Mouse (Mus musculus) neural tube, embryonic 13.5 days (tissue): ENCODE measurements at regions not wholly inside any gene's neighbourhood (a gene's known extent, or its start where the extent isn't known, plus 50 kb on each side); places are given as distances from the start of the nearest gene placed in this dataset.
A peak's percentile ranks its signal among the peaks of the same experiment; 100 is the strongest.

Source experiments
- ATAC-seq: fragments of 200-750 bp; cut with Nextera tagmentation; 2 replicates; pipeline ENCODE4 v1.8.0; 2017; ENCODE audit warnings: low read depth, mild to moderate bottlenecking, moderate TSS enrichment, moderate library complexity
- H3K27ac ChIP-seq: fragments of 300-500 bp; sonication (generic); replicated peaks from 2 replicates; pipeline ENCODE4 v1.5.1; 2015; ENCODE audit warnings: moderate library complexity, mild to moderate bottlenecking, inconsistent platforms
- H3K27me3 ChIP-seq: fragments of 300-500 bp; sonication (generic); 2 replicates; pipeline ENCODE4 v1.6.1; 2015; ENCODE audit warnings: mild to moderate bottlenecking, inconsistent platforms
- H3K36me3 ChIP-seq: fragments of 300-500 bp; sonication (generic); 2 replicates; pipeline ENCODE4 v1.6.1; 2015; ENCODE audit warnings: mild to moderate bottlenecking, inconsistent platforms
- H3K4me1 ChIP-seq: fragments of 300-500 bp; sonication (generic); replicated peaks from 2 replicates; pipeline ENCODE4 v1.6.1; 2015; ENCODE audit warnings: inconsistent platforms
- H3K4me2 ChIP-seq: fragments of 300-500 bp; sonication (generic); 2 replicates; pipeline ENCODE4 v1.6.1; 2015; ENCODE audit warnings: inconsistent platforms, mild to moderate bottlenecking, moderate library complexity
- H3K4me3 ChIP-seq: fragments of 300-500 bp; sonication (generic); 2 replicates; pipeline ENCODE4 v1.5.1; 2015; ENCODE audit warnings: mild to moderate bottlenecking, inconsistent platforms
- H3K9ac ChIP-seq: fragments of 300-500 bp; sonication (generic); 2 replicates; pipeline ENCODE4 v1.6.1; 2015; ENCODE audit warnings: moderate library complexity, mild to moderate bottlenecking, inconsistent platforms
- H3K9me3 ChIP-seq: fragments of 300-500 bp; sonication (generic); 2 replicates; pipeline ENCODE4 v1.6.1; 2016; ENCODE audit warnings: inconsistent platforms
- WGBS: fragments of 180-500 bp; shearing (Covaris S2); methylation state at CpG from one replicate; pipeline ENCODE4 v1.1.7; 2015; 5-methylcytosine and 5-hydroxymethylcytosine counted together

DNA sequence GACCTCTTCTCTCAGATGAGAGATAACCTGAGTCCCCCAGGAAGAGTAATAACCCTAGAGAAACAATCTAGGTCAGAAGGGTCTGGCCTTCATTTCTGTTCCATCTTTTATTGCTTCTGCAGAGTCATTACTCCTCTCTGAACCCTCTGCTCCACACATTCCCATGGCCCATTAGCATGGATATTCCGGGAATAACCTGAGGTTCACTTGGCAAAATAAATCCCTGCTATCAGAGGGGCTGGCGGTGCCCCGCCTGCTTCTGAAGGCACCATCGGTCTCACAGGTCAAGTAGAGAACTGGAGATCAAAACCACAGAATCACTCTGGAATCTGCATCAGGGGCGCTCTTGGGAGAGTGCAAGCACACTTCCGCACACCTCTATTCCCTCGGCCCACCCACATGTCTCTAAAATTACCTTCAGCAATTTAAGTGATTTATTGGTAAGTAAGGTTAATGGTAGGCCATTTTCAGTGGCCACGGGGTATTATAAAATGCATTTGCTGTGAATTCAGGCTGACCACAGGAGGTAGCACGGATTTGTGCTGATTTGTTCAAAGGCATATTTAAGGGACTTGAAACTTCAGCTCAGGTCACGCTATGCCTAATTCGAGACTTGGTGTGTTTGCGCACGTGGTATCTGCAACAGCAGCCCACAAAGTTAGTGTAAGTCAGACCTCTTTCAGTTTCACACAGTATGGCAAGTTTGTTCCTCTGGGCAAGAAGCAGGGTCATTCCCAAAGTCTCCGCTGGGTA is 243.4 kb upstream of the Adcy2 start:
- H3K9ac ChIP-seq = no peak overlapping the region
- WGBS = 41% methylated on average over 14 of the region's 14 CpGs
- H3K36me3 ChIP-seq = no peaks in the 10 kb centered on the region
- H3K9me3 ChIP-seq = no peaks in the 10 kb centered on the region
- H3K4me1 ChIP-seq = peaks cover 7% of the 10 kb centered on the region; the same call in 1 of the 2 replicates
- peak; percentile 32; the same call in 1 of the 2 replicates for ATAC-seq
- no peaks in the 10 kb centered on the region for H3K27me3 ChIP-seq
- H3K27ac ChIP-seq = no peak overlapping the region
- no peak overlapping the region for H3K4me2 ChIP-seq
- no peak overlapping the region for H3K4me3 ChIP-seq

DNA sequence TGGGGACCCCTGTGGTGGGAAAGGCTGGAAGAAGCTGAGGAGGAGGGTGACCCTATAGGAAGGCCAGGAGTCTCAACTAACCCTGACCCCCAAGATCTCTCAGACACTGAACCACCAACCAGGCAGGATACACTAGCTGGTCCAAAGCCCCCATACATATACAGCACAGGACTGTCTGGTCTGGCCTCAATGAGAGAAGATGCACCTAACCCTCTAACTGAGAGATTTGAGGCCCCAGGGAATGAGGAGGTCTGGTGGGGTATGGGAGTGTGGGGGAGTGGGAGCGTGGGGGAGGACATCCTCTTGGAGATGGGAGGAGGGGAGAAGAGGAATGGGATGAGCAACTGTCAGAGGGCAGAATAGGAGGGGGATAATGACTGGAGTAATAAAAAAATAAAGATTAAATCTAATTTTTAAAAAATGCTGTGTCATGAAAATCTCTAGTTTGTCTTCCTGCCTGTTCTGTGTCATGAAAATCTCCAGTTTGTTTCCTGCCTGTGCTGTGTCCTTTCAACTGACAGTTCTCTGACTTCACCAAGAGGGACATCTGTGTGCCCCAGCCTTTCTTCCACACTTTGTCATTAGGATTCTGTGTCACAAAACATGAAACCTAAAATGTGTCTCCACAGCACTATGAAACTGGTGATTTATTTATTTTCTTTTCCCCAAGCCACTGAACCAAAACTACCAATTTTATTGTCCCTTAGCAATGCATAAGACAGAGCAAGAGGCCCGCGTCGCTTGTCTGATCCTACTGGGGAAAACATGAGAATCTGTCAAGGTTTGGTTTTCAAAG is 251.2 kb upstream of the Adcy2 start:
- no peak overlapping the region for H3K4me2 ChIP-seq
- no peaks in the 10 kb centered on the region for H3K36me3 ChIP-seq
- no peaks in the 10 kb centered on the region for H3K27me3 ChIP-seq
- H3K9me3 ChIP-seq = no peaks in the 10 kb centered on the region
- peak overlapping the region; percentile 42; the same call in 1 of the 2 replicates for H3K27ac ChIP-seq
- WGBS = 57% methylated on average over 4 of the region's 4 CpGs
- no peak overlapping the region for H3K4me3 ChIP-seq
- no peak for ATAC-seq
- H3K9ac ChIP-seq = no peak overlapping the region
- H3K4me1 ChIP-seq = peaks cover 29% of the 10 kb centered on the region

DNA sequence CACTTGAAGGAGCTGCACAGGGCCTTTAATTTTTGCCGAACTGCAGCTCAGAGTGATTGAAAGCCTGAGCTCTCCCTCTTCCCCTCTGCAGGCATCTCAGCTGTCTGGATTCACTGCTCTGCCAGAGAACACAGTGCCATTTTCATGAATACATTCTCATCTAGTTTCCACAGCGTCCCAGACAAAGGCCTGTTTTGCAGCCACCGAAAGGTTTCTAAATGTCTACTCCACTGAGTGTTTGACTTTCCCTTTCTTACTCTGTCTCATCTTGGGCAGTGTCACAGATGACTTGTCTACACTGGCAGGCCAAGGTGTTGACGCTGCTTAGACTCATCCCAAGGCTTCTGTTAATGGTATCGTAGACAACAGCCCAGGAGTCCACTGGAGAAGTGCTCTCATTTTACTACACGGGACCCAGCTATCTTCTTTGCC is 251.8 kb upstream of the Adcy2 start:
- ATAC-seq = 0 out of 2 replicates have a peak, but pooled peaks have one; percentile 21
- Histone ChIP-seq H3K9me3 (no peaks in the 10 kb centered on the region), H3K36me3 (no peaks in the 10 kb centered on the region), H3K9ac (no peak overlapping the region), H3K4me1 (peaks cover 29% of the 10 kb centered on the region), H3K27me3 (no peaks in the 10 kb centered on the region), H3K4me3 (no peak overlapping the region), H3K4me2 (no peak overlapping the region), H3K27ac (peak overlapping the region; percentile 42; the same call in 1 of the 2 replicates)
- 66% methylated on average over 6 of the region's 6 CpGs for WGBS

DNA sequence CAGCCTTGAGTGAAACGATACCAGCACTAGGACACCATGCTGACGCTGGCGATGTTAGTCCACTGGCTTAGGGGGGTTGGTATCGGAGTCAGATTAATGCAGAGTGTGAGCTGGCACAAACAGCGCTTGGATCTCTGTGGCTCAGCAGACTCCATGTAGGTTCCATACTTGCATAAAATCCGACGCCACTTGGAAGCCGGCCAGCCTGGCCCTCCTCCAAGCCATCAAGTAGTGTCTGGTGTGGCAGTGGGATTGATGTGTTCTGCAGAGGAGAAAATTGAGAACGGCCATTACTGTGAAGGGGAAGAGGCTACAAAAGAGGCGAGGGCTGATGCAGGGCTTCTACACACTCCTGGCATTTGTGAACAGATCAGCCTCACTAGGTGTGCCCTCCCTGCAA is 253.0 kb upstream of the Adcy2 start:
- ATAC-seq = peak; percentile 83
- H3K4me3 ChIP-seq = no peak overlapping the region
- WGBS = 47% methylated on average over 10 of the region's 10 CpGs
- peaks cover 6% of the 10 kb centered on the region; the same call in 1 of the 2 replicates for H3K9me3 ChIP-seq
- no peak overlapping the region for H3K9ac ChIP-seq
- peaks cover 29% of the 10 kb centered on the region for H3K4me1 ChIP-seq
- H3K4me2 ChIP-seq = no peak overlapping the region
- H3K27me3 ChIP-seq = no peaks in the 10 kb centered on the region
- H3K36me3 ChIP-seq = no peaks in the 10 kb centered on the region
- peak overlapping the region; percentile 64 for H3K27ac ChIP-seq

DNA sequence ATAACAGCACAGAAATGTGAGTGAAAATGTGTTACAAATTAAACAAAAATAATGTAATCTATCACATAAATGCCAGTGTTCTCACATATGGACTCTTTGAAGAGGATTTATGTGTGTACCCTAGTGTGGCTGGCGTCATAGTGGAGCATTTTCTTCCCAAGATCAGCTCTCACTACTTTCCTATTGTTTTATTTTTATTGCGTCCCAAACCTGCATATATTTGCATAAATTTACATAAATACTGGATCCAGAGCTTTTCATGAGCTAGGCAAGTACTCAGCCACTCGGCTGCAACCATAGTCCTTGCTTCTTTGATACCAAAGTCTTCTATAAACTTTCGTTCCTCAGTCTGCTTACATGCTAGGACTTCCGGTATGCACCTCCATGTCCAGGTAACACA is 261.1 kb upstream of the Adcy2 start:
- Histone ChIP-seq H3K27me3 (no peaks in the 10 kb centered on the region), H3K4me1 (peaks cover 18% of the 10 kb centered on the region), H3K36me3 (no peaks in the 10 kb centered on the region), H3K9ac (no peak overlapping the region), H3K9me3 (peaks cover 14% of the 10 kb centered on the region; the same call in 1 of the 2 replicates), H3K4me3 (no peak overlapping the region), H3K27ac (peak overlapping the region; percentile 62; the same call in 1 of the 2 replicates), H3K4me2 (no peak overlapping the region)
- ATAC-seq = peak; percentile 52
- 39% methylated on average over 5 of the region's 5 CpGs for WGBS

DNA sequence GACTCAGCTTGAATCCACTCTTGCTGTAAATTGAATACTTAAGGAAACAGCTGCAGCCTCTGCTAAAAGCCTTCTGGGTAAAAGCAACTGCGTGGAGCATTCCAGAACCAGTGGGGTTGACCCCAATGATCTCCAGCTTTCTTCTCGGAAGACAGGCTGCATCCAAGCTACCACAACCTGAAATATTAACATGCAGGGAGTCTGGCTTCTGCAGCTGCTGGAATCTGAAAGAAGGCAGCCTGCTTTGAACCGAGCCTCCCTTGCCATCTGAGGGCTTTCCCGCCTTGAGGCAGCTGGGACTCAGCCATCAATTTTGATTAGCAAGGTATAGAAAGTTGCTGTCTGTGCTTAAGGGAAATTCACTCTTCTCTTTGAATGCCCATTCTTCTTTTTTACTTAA is 261.6 kb upstream of the Adcy2 start:
- Histone ChIP-seq H3K4me1 (peaks cover 18% of the 10 kb centered on the region), H3K27me3 (no peaks in the 10 kb centered on the region), H3K4me2 (no peak overlapping the region), H3K36me3 (no peaks in the 10 kb centered on the region), H3K9ac (no peak overlapping the region), H3K4me3 (no peak overlapping the region), H3K27ac (peak overlapping the region; percentile 62), H3K9me3 (peaks cover 14% of the 10 kb centered on the region; the same call in 1 of the 2 replicates)
- ATAC-seq = no peak
- WGBS = 25% methylated on average over 4 of the region's 4 CpGs

DNA sequence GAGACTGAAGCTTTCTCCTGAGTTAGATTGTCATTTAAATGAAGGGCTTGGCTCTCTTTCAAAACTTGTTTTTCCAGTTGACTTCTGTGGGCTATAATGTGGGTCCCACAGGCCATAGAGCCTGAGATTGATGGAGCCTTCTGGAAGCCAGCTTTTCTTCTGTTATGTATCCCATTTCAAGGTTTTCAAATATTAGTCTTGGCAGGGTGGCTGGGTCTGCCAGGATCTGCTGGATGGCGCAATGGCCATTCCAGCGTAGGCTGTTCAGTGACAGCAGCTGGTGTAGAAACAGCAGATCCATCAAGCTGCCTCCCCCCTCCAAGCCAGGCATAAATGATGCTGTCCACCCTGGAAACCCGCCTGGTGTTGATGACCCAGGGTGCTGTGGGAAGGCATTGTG is 264.4 kb upstream of the Adcy2 start:
- peak overlapping the region; percentile 49; the same call in 1 of the 2 replicates for H3K27ac ChIP-seq
- peaks cover 18% of the 10 kb centered on the region for H3K4me1 ChIP-seq
- peak; percentile 86 for ATAC-seq
- H3K36me3 ChIP-seq = no peaks in the 10 kb centered on the region
- no peak overlapping the region for H3K4me2 ChIP-seq
- H3K27me3 ChIP-seq = no peaks in the 10 kb centered on the region
- no peak overlapping the region for H3K9ac ChIP-seq
- 33% methylated on average over 3 of the region's 3 CpGs for WGBS
- H3K9me3 ChIP-seq = no peaks in the 10 kb centered on the region
- H3K4me3 ChIP-seq = no peak overlapping the region

DNA sequence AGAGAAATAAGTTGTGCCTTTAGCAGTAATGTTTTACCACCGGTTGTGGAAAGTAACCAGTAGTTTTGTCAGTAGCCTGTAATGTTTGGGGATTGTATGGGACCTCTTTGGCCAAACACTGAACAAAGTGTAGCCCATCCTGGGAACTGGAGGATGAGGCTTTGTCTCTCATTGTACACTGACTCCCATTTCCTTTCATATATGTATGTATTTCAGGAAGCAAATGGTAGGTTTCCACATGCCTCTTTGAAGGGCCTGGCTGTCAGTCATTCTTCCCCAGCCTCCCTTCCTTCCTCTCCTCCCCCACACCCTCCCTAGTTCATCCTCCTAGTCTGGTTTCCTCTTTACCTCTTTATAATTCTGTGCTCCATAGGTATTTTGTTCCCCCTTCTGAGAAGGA is 266.7 kb upstream of the Adcy2 start:
- no peak overlapping the region for H3K4me3 ChIP-seq
- no peak overlapping the region for H3K9ac ChIP-seq
- no peak overlapping the region for H3K4me2 ChIP-seq
- H3K9me3 ChIP-seq = no peaks in the 10 kb centered on the region
- H3K27ac ChIP-seq = no peak overlapping the region
- H3K4me1 ChIP-seq = peaks cover 11% of the 10 kb centered on the region; the same call in 1 of the 2 replicates
- 69% methylated on average over 1 of the region's 1 CpGs for WGBS
- no peaks in the 10 kb centered on the region for H3K27me3 ChIP-seq
- no peaks in the 10 kb centered on the region for H3K36me3 ChIP-seq
- no peak for ATAC-seq

DNA sequence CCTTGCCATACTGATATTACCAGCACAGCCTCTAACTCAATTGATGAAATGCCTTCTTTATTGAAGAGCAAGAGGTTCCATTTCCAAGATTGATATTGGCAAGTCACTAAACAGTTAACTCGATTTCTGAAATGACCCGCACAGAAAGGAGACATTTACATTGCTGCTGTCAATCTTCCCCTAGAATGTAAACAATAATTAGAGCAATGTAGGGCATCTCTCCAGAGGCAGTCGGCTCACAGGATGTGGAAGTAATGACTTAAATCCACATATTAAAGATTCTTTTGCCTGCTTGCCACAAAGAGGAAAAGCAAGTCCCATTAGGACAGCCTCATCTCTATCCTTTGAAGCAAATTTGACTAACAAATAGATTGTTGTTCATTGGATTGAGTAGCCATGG is 261.0 kb upstream of the Nsun2 start:
- Histone ChIP-seq H3K4me2 (no peak overlapping the region), H3K36me3 (no peaks in the 10 kb centered on the region), H3K4me1 (no peaks in the 10 kb centered on the region), H3K4me3 (no peak overlapping the region), H3K27me3 (no peaks in the 10 kb centered on the region), H3K9me3 (no peaks in the 10 kb centered on the region), H3K27ac (no peak overlapping the region), H3K9ac (no peak overlapping the region)
- WGBS = 52% methylated on average over 3 of the region's 3 CpGs
- ATAC-seq = no peak

DNA sequence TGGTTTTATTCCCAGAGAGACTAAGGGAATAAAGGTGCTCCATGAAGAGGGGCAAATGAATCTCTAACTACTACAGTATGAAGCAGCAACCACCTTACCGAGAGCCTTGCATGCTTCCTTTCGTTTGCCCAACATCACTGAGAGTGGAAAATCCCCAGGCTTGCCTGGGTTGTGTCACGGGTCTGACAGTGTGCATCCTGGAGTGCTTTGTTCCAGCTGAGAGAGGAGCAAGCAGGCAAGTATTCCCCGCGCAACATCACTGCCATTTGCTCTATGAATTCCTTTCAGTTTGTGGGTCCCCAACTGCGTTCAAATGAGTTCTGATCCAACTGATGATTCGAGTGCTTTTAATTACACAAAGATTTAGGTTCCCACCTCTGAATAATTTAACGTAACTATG is 253.9 kb upstream of the Nsun2 start:
- Histone ChIP-seq H3K4me2 (no peak overlapping the region), H3K9ac (no peak overlapping the region), H3K4me1 (peaks cover 2% of the 10 kb centered on the region; the same call in 1 of the 2 replicates), H3K4me3 (no peak overlapping the region), H3K9me3 (no peaks in the 10 kb centered on the region), H3K36me3 (no peaks in the 10 kb centered on the region), H3K27me3 (no peaks in the 10 kb centered on the region), H3K27ac (no peak overlapping the region)
- peak; percentile 63 for ATAC-seq
- 70% methylated on average over 8 of the region's 8 CpGs for WGBS

DNA sequence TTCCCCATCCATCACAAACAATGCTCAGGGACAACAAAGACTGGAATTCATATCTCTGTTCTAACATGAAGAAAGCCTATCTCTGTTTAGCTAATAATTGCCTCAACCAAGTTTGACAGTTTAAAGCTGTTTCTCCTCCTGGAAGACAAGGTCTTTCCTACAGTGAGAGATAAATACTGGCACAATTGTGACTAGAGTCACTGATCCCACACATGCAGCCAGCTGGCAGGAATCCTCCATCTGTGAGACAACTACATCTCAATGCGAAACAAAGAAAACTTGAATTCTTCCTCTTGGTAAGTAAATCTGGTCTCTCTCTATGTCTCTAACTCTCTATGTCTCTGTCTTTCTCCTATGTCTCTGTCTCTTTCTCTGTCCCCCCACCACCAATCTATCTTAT is 239.1 kb upstream of the Nsun2 start:
- WGBS = 94% methylated on average over 1 of the region's 1 CpGs
- H3K9ac ChIP-seq = no peak overlapping the region
- no peak overlapping the region for H3K4me3 ChIP-seq
- ATAC-seq = no peak
- H3K4me1 ChIP-seq = no peaks in the 10 kb centered on the region
- no peaks in the 10 kb centered on the region for H3K27me3 ChIP-seq
- no peak overlapping the region for H3K27ac ChIP-seq
- H3K9me3 ChIP-seq = no peaks in the 10 kb centered on the region; the same call in 1 of the 2 replicates
- no peak overlapping the region for H3K4me2 ChIP-seq
- no peaks in the 10 kb centered on the region for H3K36me3 ChIP-seq

DNA sequence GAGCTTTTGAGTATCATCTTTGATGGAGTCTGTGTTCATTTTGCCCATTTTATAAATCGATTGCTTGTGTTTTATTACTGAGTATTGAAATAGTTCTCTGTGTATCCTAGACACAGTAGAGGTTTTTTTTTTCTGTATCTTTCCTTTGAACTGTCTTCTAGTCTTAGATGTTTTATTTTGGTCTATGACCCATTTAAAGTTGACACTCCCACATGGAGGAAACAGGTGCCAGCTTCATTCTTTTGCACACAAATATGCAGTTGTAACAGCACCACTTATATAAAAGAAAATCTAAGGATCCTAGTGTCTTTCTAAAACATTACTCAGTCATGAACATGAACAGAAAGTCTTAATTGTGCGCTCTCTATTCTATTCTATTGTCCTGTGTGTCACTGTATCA is 230.2 kb upstream of the Nsun2 start:
- 88% methylated on average over 2 of the region's 2 CpGs for WGBS
- H3K4me2 ChIP-seq = no peak overlapping the region
- H3K27me3 ChIP-seq = no peaks in the 10 kb centered on the region
- H3K36me3 ChIP-seq = no peaks in the 10 kb centered on the region
- H3K4me3 ChIP-seq = no peak overlapping the region
- H3K9me3 ChIP-seq = no peaks in the 10 kb centered on the region
- no peak overlapping the region for H3K27ac ChIP-seq
- H3K4me1 ChIP-seq = no peaks in the 10 kb centered on the region
- ATAC-seq = no peak
- no peak overlapping the region for H3K9ac ChIP-seq
